Mouse (Mus musculus) hindbrain, embryonic 10.5 days (tissue): ENCODE measurements around the gene Gm6268. TPM values are rescaled to one million over a fixed set of nuclear protein-coding genes. Genes with fewer than 3 reads are reported as not detected.

Experiments
- DNase-seq: peaks from one replicate; pipeline ENCODE4 v3.0.0-alpha.2; 2017; ENCODE audit warnings: low spot score
- H3K27ac ChIP-seq: fragments of 300-500 bp; sonication (generic); 2 replicates; pipeline ENCODE4 v1.5.1; 2016; ENCODE audit warnings: mild to moderate bottlenecking, moderate library complexity
- H3K27me3 ChIP-seq: fragments of 300-500 bp; sonication (generic); 2 replicates; pipeline ENCODE4 v1.6.1; 2016; ENCODE audit warnings: mild to moderate bottlenecking; ENCODE audit not compliant: poor library complexity, insufficient read depth, severe bottlenecking
- H3K36me3 ChIP-seq: fragments of 300-500 bp; sonication (generic); 2 replicates; pipeline ENCODE4 v1.6.1; 2016; ENCODE audit warnings: mild to moderate bottlenecking, moderate library complexity
- H3K4me1 ChIP-seq: fragments of 300-500 bp; sonication (generic); replicated peaks from 2 replicates; pipeline ENCODE4 v1.6.1; 2016; ENCODE audit warnings: mild to moderate bottlenecking
- H3K4me3 ChIP-seq: fragments of 300-500 bp; sonication (generic); 2 replicates; pipeline ENCODE4 v1.5.1; 2016; ENCODE audit warnings: mild to moderate bottlenecking, moderate library complexity
- H3K9me3 ChIP-seq: fragments of 300-500 bp; sonication (generic); 2 replicates; pipeline ENCODE4 v1.6.1; 2016; ENCODE audit warnings: mild to moderate bottlenecking, moderate library complexity
- WGBS: fragments of 180-500 bp; shearing (Covaris S2); methylation state at CpG from one replicate; pipeline ENCODE4 v1.1.7; 2016; 5-methylcytosine and 5-hydroxymethylcytosine counted together
- polyA plus RNA-seq: library from polyadenylated mRNA; unstranded; fragments of >200 nt; fragmentation: Nextera tagmentation; extraction: Ambion mirVana; gene quantifications from 2 replicates; pipeline ENCODE4 v1.2.1, GENCODE M21; 2016

Gene Gm6268
- not detected in 2 replicates for polyA plus RNA-seq

- 93% methylated on average over 13 of the region's 13 CpGs for WGBS
- no peak within 1 kb of the TSS for H3K27ac ChIP-seq
- no peaks in the 10 kb centered on the region for H3K36me3 ChIP-seq
- no peaks in the 10 kb centered on the region for H3K4me1 ChIP-seq
- DNase-seq: no peak
- no peaks in the 10 kb centered on the region for H3K27me3 ChIP-seq
- no peak within 1 kb of the TSS for H3K4me3 ChIP-seq
- no peaks in the 10 kb centered on the region for H3K9me3 ChIP-seq
Observed at GRCm38 (mm10) chrX:36400980-36401379, at the start of gene Gm6268. Gene Gm6268, plus strand, starts transcription at chrX:36401280.

DNA sequence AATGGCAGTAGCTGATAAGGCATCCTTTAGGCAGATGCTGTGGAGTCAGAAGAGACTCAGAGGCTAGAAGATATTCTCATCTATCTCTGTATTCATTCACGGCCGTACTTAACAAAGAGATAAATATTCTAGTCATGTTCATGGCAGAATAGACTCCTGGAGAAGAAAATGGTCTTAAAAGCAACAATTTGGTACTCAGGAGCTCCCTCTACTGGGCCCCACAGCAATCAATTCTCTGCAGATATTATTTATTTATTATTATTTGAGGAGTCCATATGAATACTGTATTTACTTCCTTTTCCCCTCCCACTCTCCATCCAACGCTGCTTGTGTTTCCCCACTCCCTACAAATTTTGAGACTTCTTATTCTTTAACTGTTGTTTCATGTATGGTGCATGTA is 48.6 kb upstream of the Gm6268 start:
- Histone ChIP-seq H3K36me3 (no peaks in the 10 kb centered on the region), H3K4me1 (no peaks in the 10 kb centered on the region), H3K4me3 (no peak overlapping the region), H3K9me3 (no peaks in the 10 kb centered on the region), H3K27me3 (no peaks in the 10 kb centered on the region), H3K27ac (no peak overlapping the region)
- WGBS: 64% methylated on average over 3 of the region's 3 CpGs
- no peak for DNase-seq

DNA sequence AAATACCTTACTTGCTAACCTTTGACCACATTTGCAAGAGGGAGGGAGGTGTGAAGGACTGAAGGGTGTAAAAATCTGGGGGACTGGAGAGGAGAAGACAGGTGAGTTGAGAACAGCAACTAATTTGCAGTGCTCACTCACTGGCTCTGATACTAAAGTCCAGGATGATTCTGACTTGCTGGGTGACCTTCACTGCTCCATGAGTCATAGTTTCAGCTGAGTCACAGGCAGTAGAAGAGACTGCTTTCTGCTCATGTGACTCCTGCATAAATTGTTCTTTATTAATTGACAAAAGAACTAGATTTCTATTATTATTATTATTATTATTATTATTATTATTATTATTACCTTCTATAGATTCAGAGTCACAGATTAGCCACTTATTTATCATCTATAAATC is 15.7 kb upstream of the Gm6268 start:
- H3K9me3 ChIP-seq: no peaks in the 10 kb centered on the region
- no peaks in the 10 kb centered on the region for H3K4me1 ChIP-seq
- H3K36me3 ChIP-seq: no peaks in the 10 kb centered on the region
- H3K4me3 ChIP-seq: no peak overlapping the region
- no peak for DNase-seq
- no peaks in the 10 kb centered on the region for H3K27me3 ChIP-seq
- H3K27ac ChIP-seq: no peak overlapping the region

- Histone ChIP-seq H3K9me3 (no peaks in the 10 kb centered on the region), H3K4me1 (no peaks in the 10 kb centered on the region), H3K27ac (no peak overlapping the region), H3K4me3 (no peak overlapping the region), H3K27me3 (no peaks in the 10 kb centered on the region), H3K36me3 (no peaks in the 10 kb centered on the region)
- DNase-seq: no peak
- WGBS: 64% methylated on average over 3 of the region's 3 CpGs
Observed at GRCm38 (mm10) chrX:36389971-36390370, 11.1 kb upstream of the Gm6268 start.

GRCm38 (mm10) chrX:36390503-36390902 is 10.6 kb upstream of the Gm6268 start:
- no peak overlapping the region for H3K27ac ChIP-seq
- H3K36me3 ChIP-seq: no peaks in the 10 kb centered on the region
- no peak for DNase-seq
- H3K4me3 ChIP-seq: no peak overlapping the region
- no peaks in the 10 kb centered on the region for H3K9me3 ChIP-seq
- 74% methylated on average over 2 of the region's 2 CpGs for WGBS
- H3K27me3 ChIP-seq: no peaks in the 10 kb centered on the region
- no peaks in the 10 kb centered on the region for H3K4me1 ChIP-seq

DNA sequence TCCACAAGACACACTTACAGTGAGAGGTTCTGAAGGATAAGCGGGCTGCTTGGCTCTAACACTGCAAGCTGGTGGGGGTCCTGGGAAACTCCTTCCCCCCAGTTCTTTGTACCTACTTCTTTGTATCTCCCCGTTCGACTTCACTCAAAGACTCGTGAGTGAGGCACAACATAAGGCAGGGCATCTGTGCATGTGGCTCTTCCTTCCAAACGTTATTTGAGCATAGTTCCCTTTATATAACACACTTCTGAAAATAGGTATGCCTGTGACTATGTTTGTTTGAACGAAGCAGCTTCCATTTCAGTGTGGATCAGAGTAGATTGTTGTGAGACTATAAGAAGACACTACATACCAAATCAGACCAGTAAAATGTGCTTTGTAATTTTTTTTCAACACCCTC is 8.4 kb upstream of the Gm6268 start:
- WGBS: 78% methylated on average over 6 of the region's 6 CpGs
- no peaks in the 10 kb centered on the region for H3K4me1 ChIP-seq
- no peaks in the 10 kb centered on the region for H3K36me3 ChIP-seq
- H3K9me3 ChIP-seq: no peaks in the 10 kb centered on the region
- H3K27me3 ChIP-seq: no peaks in the 10 kb centered on the region
- no peak overlapping the region for H3K4me3 ChIP-seq
- no peak overlapping the region for H3K27ac ChIP-seq
- no peak for DNase-seq

DNA sequence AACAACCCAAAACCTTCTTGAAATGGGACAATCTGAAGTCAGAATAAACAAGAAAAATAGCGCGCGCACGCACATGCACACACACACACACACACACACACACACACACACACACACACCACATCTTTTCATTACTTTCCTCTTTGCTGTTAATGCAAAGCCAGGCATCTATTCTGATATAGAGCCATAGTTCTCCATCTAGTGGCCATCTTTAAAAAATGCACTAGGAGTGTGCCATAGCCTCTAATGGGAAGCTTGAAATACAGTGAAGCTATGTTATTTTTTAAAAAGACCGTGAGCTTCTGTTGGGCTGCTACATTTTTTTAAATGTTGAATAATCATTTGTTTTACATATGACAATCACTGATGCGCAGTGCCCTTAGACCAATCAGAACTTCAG is 7.8 kb upstream of the Gm6268 start:
- no peaks in the 10 kb centered on the region for H3K36me3 ChIP-seq
- WGBS: 55% methylated on average over 6 of the region's 6 CpGs
- H3K27me3 ChIP-seq: no peaks in the 10 kb centered on the region
- H3K4me3 ChIP-seq: no peak overlapping the region
- no peak for DNase-seq
- no peaks in the 10 kb centered on the region for H3K4me1 ChIP-seq
- no peak overlapping the region for H3K27ac ChIP-seq
- H3K9me3 ChIP-seq: no peaks in the 10 kb centered on the region

DNA sequence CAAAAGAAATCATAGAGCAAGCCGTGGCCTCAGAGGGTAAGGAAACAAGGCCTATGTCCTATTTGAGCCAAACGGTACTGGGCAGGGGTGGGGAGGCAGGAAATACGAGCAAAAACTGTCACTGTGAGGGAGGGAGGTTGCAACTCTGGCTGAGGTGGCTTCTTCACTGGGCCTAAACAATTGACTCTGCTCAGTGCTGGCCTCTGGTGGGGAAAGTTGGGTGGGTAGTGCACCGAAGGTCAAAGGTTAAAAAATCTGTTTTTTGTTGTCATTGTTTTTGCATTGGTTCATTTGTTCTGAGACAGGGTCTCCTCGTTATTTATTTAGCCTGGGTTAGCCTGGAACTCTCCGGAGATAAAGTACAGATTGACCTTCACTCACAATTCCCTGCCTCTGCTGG is 1.2 kb downstream of the Gm6268 start:
- no peak overlapping the region for H3K27ac ChIP-seq

DNA sequence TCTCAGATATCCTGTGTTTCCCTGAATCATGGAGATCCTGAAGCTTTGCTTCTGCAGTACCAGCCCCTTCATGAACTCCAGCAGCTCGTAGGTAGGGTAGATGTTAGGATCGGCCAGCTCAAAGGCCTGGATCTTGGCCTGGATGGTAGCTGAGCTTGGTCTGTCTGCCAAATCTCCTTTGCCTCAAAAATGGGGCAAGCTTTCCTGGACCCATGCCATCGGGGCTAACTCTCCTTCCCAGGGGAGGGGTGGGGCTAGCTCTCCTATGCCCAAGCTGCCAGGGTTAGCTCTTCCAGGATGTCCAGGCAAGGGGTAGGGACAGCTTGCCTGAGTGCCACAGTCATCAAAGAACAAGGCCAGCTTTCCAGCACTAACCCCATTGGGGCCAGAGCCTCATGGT is 18.1 kb downstream of the Gm6268 start:
- Histone ChIP-seq H3K27ac (no peak overlapping the region), H3K9me3 (no peaks in the 10 kb centered on the region), H3K36me3 (no peaks in the 10 kb centered on the region), H3K4me3 (no peak overlapping the region), H3K27me3 (no peaks in the 10 kb centered on the region), H3K4me1 (no peaks in the 10 kb centered on the region)
- DNase-seq: no peak
- WGBS: 85% methylated on average over 3 of the region's 3 CpGs

More for the DNA sequence above, 1.2 kb downstream of the Gm6268 start:
- H3K9me3 ChIP-seq: no peaks in the 10 kb centered on the region
- 57% methylated on average over 6 of the region's 6 CpGs for WGBS
- H3K27me3 ChIP-seq: no peaks in the 10 kb centered on the region
- H3K4me3 ChIP-seq: no peak overlapping the region
- no peaks in the 10 kb centered on the region for H3K36me3 ChIP-seq
- H3K4me1 ChIP-seq: no peaks in the 10 kb centered on the region
- DNase-seq: no peak

DNA sequence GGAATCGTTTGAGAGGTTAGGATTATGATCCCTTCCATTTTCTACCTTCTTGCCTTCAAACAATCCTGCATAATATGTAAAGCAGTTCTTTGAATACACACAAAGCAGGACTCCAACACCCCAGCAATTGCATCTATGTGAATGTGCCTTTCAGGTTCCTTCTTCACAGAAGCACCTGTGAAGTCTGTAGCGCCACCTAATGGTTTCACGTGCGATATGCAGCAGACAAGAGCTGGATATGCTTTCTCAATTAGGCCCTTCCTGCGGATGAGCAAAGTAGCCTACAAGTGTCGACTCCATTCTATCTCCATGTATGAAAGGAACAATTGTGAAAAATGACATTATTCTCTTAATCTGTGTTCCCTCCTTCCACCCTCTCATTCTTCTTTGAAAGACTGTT is 33.9 kb downstream of the Gm6268 start:
- H3K27ac ChIP-seq: no peak overlapping the region
- DNase-seq: no peak
- H3K36me3 ChIP-seq: no peaks in the 10 kb centered on the region
- H3K27me3 ChIP-seq: no peaks in the 10 kb centered on the region
- H3K9me3 ChIP-seq: no peaks in the 10 kb centered on the region
- WGBS: 42% methylated on average over 6 of the region's 6 CpGs
- H3K4me1 ChIP-seq: no peaks in the 10 kb centered on the region
- H3K4me3 ChIP-seq: no peak overlapping the region

- WGBS: 98% methylated on average over 1 of the region's 1 CpGs
- no peak overlapping the region for H3K27ac ChIP-seq
- no peaks in the 10 kb centered on the region for H3K9me3 ChIP-seq
- no peak for DNase-seq
- H3K27me3 ChIP-seq: no peaks in the 10 kb centered on the region
- no peaks in the 10 kb centered on the region for H3K36me3 ChIP-seq
- no peak overlapping the region for H3K4me3 ChIP-seq
- H3K4me1 ChIP-seq: no peaks in the 10 kb centered on the region
Observed at GRCm38 (mm10) chrX:36437932-36438331, 36.9 kb downstream of the Gm6268 start.

Other genes with a start within 250 kb of the Gm6268 start
- gene Zcchc12, start 205.4 kb upstream of the Gm6268 start, polyA plus RNA-seq: 10.0 and 22.6 TPM in 2 replicates
- 1.0 and 1.2 TPM in 2 replicates for gene Lonrf3, start 72.9 kb upstream of the Gm6268 start, polyA plus RNA-seq
- not detected in 2 replicates for gene Gm14569, start 90.5 kb downstream of the Gm6268 start, polyA plus RNA-seq
- 333 and 389 TPM in 2 replicates for gene Pgrmc1, start 196.9 kb downstream of the Gm6268 start, polyA plus RNA-seq
- gene Akap17b, start 244.1 kb downstream of the Gm6268 start, polyA plus RNA-seq: 3.4 TPM in 2 replicates